In the genomic region with DNA sequence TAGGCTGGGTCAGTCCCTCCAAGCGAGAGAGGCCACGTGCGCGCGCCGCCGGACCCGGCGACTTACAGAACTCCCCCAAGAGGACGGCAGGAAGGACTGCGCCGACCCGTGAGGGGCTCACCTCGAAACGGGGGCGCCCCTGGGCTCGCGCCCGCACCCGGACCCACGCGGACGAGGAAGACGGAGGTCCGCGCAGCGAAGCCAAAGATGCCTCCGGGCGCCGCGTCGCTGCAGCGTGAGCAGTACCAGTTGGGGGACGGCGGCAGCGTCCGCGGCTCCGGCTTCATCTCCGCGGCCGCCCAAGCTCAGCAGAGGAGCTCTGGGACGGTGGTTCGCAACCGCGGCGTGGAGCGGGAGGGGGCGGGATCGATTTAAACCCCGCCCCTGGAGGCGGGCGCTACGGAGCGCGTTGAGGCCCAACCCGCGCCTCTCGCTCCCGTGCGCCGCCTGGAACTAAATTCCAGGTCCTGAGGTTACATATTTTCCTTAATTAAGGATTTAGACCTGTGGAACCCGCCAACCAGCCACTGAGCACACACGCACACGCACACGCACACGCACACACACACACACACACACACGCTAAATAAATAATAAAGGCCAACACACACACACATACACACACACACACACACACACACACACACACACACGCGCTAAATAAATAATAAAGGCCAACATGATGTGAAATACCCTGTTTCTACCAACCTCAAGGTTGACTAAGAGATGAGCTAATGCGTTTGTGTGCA, we compare ENCODE assay signal across 8 mouse cellular contexts. TPM values are rescaled to one million over a fixed set of nuclear protein-coding genes. Genes with fewer than 3 reads are reported as not detected.
DNase-seq lines count a peak whose midpoint lies in the region; ATAC-seq and TF ChIP-seq lines count a peak whose summit lies in the region.

A gene (minus strand): TSS at position 373 of the 749 bp plus-strand sequence.

- no peaks in the 10 kb centered on the region for H3K27me3 ChIP-seq in ES-Bruce4 (ENCODE audit: control insufficient read depth, insufficient read depth, low read length, poor library complexity, severe bottlenecking)
- no peaks in the 10 kb centered on the region for H3K27me3 ChIP-seq in forebrain, embryonic 12.5 days
- H3K27me3 ChIP-seq in heart, postnatal 0 days (ENCODE audit: control insufficient read depth, insufficient read depth, low read length): no peaks in the 10 kb centered on the region
- no peaks in the 10 kb centered on the region for H3K27me3 ChIP-seq in liver, embryonic 16.5 days (ENCODE audit: control insufficient read depth, insufficient read depth, low read depth, low read length)
- H3K27me3 ChIP-seq in neural tube, embryonic 12.5 days (replicated peaks): no peaks in the 10 kb centered on the region
- H3K27me3 ChIP-seq in stomach, postnatal 0 days (ENCODE audit: control insufficient read depth, insufficient read depth, low read length): no peaks in the 10 kb centered on the region

- no peaks in the 10 kb centered on the region for H3K4me1 ChIP-seq in ES-Bruce4 (ENCODE audit: control insufficient read depth, insufficient read depth, low read length)
- H3K4me1 ChIP-seq in forebrain, embryonic 12.5 days: peaks cover 23% of the 10 kb centered on the region
- peaks cover 3% of the 10 kb centered on the region; the same call in 1 of the 2 replicates for H3K4me1 ChIP-seq in heart, postnatal 0 days (ENCODE audit: control insufficient read depth, insufficient read depth)
- H3K4me1 ChIP-seq in liver, embryonic 16.5 days (ENCODE audit: control insufficient read depth, low read depth, low read length): peaks cover 26% of the 10 kb centered on the region
- H3K4me1 ChIP-seq in neural tube, embryonic 12.5 days: peaks cover 15% of the 10 kb centered on the region
- 0 out of 2 replicates have a peak, but pooled peaks cover 3% of the 10 kb centered on the region for H3K4me1 ChIP-seq in stomach, postnatal 0 days (replicated peaks; ENCODE audit: control insufficient read depth, insufficient read depth)

- no peak for TF ChIP-seq CTCF in ES-Bruce4 (IDR thresholded peaks at IDR 0.05; ENCODE audit: low read depth, low read length)
- no peak for TF ChIP-seq CTCF in heart, postnatal 0 days (IDR thresholded peaks at IDR 0.05; ENCODE audit: low read depth)
- peak; percentile 37; the same call in 1 of the 2 replicates for TF ChIP-seq CTCF in stomach, postnatal 0 days (IDR thresholded peaks at IDR 0.05; ENCODE audit: low read depth)

- TF ChIP-seq POLR2A in ES-Bruce4 (IDR thresholded peaks at IDR 0.05; ENCODE audit: insufficient read depth, low read length): peak; percentile 24

- no peak for TF ChIP-seq EP300 in ES-Bruce4 (IDR thresholded peaks at IDR 0.05; ENCODE audit: insufficient read depth, low read depth, low read length)
- TF ChIP-seq EP300 in heart, postnatal 0 days (IDR thresholded peaks at IDR 0.05; ENCODE audit: low read depth): no peak
- no peak for TF ChIP-seq EP300 in stomach, postnatal 0 days (optimal IDR thresholded peaks at IDR 0.05)

- H3K4me3 ChIP-seq in ES-Bruce4 (ENCODE audit: low read depth, low read length): peak within 1 kb of the TSS; percentile 85
- H3K4me3 ChIP-seq in forebrain, embryonic 12.5 days (replicated peaks): peak within 1 kb of the TSS; percentile 93
- H3K4me3 ChIP-seq in heart, postnatal 0 days (ENCODE audit: low read depth, low read length): peak within 1 kb of the TSS; percentile 87
- H3K4me3 ChIP-seq in liver, embryonic 16.5 days (ENCODE audit: low read depth, low read length): peak within 1 kb of the TSS; percentile 90
- H3K4me3 ChIP-seq in neural tube, embryonic 12.5 days: peak within 1 kb of the TSS; percentile 87
- H3K4me3 ChIP-seq in stomach, postnatal 0 days (ENCODE audit: low read depth, low read length): peak within 1 kb of the TSS; percentile 90

- H3K9me3 ChIP-seq in ES-Bruce4 (replicated peaks; ENCODE audit: control insufficient read depth, insufficient read depth, low read length, poor library complexity, severe bottlenecking): peaks cover 4% of the 10 kb centered on the region
- H3K9me3 ChIP-seq in forebrain, embryonic 12.5 days: 0 out of 2 replicates have a peak, but pooled peaks cover 3% of the 10 kb centered on the region
- H3K9me3 ChIP-seq in heart, postnatal 0 days (replicated peaks; ENCODE audit: control insufficient read depth, low read length): no peaks in the 10 kb centered on the region
- 0 out of 2 replicates have a peak, but pooled peaks cover under 1% of the 10 kb centered on the region for H3K9me3 ChIP-seq in liver, embryonic 16.5 days (replicated peaks; ENCODE audit: control insufficient read depth, low read length)
- peaks cover 5% of the 10 kb centered on the region for H3K9me3 ChIP-seq in neural tube, embryonic 12.5 days
- H3K9me3 ChIP-seq in stomach, postnatal 0 days (ENCODE audit: control insufficient read depth, low read length): no peaks in the 10 kb centered on the region

- peak; percentile 81 for DNase-seq in c-Kit-positive CD71-positive TER-119-positive erythroid progenitor cells, embryonic 14.5 days (ENCODE audit: low spot score)
- peak; percentile 76 for DNase-seq in heart, postnatal 0 days (ENCODE audit: low spot score)
- DNase-seq in kidney, postnatal 4 days: peak; percentile 89 to 93
- DNase-seq in stomach, postnatal 0 days (ENCODE audit: low spot score): peak; percentile 80

- peak within 1 kb of the TSS; percentile 10; the same call in 1 of the 2 replicates for H3K27ac ChIP-seq in ES-Bruce4 (ENCODE audit: insufficient read depth, low read length)
- peak within 1 kb of the TSS; percentile 66 for H3K27ac ChIP-seq in forebrain, embryonic 12.5 days
- peak within 1 kb of the TSS; percentile 32 for H3K27ac ChIP-seq in heart, postnatal 0 days (ENCODE audit: low read depth)
- peak within 1 kb of the TSS; percentile 71 for H3K27ac ChIP-seq in liver, embryonic 16.5 days (ENCODE audit: low read length)
- no peak within 1 kb of the TSS for H3K27ac ChIP-seq in neural tube, embryonic 12.5 days
- peak within 1 kb of the TSS; percentile 77 for H3K27ac ChIP-seq in stomach, postnatal 0 days (replicated peaks)

- H3K36me3 ChIP-seq in ES-Bruce4 (ENCODE audit: control insufficient read depth, insufficient read depth, low read length, poor library complexity, severe bottlenecking): peaks cover 34% of the 10 kb centered on the region
- peaks cover 36% of the 10 kb centered on the region for H3K36me3 ChIP-seq in forebrain, embryonic 12.5 days (replicated peaks)
- H3K36me3 ChIP-seq in heart, postnatal 0 days (replicated peaks; ENCODE audit: control insufficient read depth, insufficient read depth, low read length): peaks cover 33% of the 10 kb centered on the region
- H3K36me3 ChIP-seq in liver, embryonic 16.5 days (ENCODE audit: control insufficient read depth, insufficient read depth): peaks cover 21% of the 10 kb centered on the region
- H3K36me3 ChIP-seq in neural tube, embryonic 12.5 days: peaks cover 20% of the 10 kb centered on the region
- peaks cover 4% of the 10 kb centered on the region; the same call in 1 of the 2 replicates for H3K36me3 ChIP-seq in stomach, postnatal 0 days (ENCODE audit: control insufficient read depth, insufficient read depth, low read length)

- H3K9ac ChIP-seq in ES-Bruce4 (ENCODE audit: low read depth, poor library complexity, severe bottlenecking): peak within 1 kb of the TSS; percentile 78
- peak within 1 kb of the TSS; percentile 82 for H3K9ac ChIP-seq in forebrain, embryonic 12.5 days
- H3K9ac ChIP-seq in heart, postnatal 0 days (replicated peaks; ENCODE audit: low read depth, low read length): peak within 1 kb of the TSS; percentile 78
- peak within 1 kb of the TSS; percentile 81 for H3K9ac ChIP-seq in liver, embryonic 16.5 days (ENCODE audit: low read depth, low read length)
- peak within 1 kb of the TSS; percentile 80 for H3K9ac ChIP-seq in neural tube, embryonic 12.5 days
- peak within 1 kb of the TSS; percentile 83 for H3K9ac ChIP-seq in stomach, postnatal 0 days (ENCODE audit: low read length)

- H3K4me2 ChIP-seq in forebrain, embryonic 12.5 days: peak within 1 kb of the TSS; percentile 80
- H3K4me2 ChIP-seq in heart, postnatal 0 days (ENCODE audit: low read depth, low read length): peak within 1 kb of the TSS; percentile 69
- H3K4me2 ChIP-seq in liver, embryonic 16.5 days (ENCODE audit: low read depth, low read length): peak within 1 kb of the TSS; percentile 88
- H3K4me2 ChIP-seq in neural tube, embryonic 12.5 days (replicated peaks): peak within 1 kb of the TSS; percentile 81
- H3K4me2 ChIP-seq in stomach, postnatal 0 days (replicated peaks; ENCODE audit: low read depth): peak within 1 kb of the TSS; percentile 76

- WGBS in forebrain, embryonic 12.5 days: 1% methylated on average over 70 of the region's 71 CpGs
- WGBS in heart, postnatal 0 days: under 1% methylated on average over 66 of the region's 71 CpGs
- under 1% methylated on average over 71 of the region's 71 CpGs for WGBS in liver, embryonic 16.5 days (ENCODE audit: insufficient replicate concordance)
- 2% methylated on average over 71 of the region's 71 CpGs for WGBS in neural tube, embryonic 12.5 days
- WGBS in stomach, postnatal 0 days: 1% methylated on average over 70 of the region's 71 CpGs

- peak; percentile 88 for ATAC-seq in forebrain, embryonic 12.5 days (ENCODE audit: low FRiP score)
- peak; percentile 85 for ATAC-seq in heart, postnatal 0 days (ENCODE audit: insufficient read depth, low read depth)
- ATAC-seq in liver, embryonic 16.5 days (ENCODE audit: low read depth): peak; percentile 81
- ATAC-seq in neural tube, embryonic 12.5 days (ENCODE audit: low FRiP score, low read depth): peak; percentile 71
- peak; percentile 84 for ATAC-seq in stomach, postnatal 0 days (ENCODE audit: low FRiP score, low TSS enrichment)

RNA-seq across cellular contexts. Expression of the gene that starts here (rescaled TPM):
- polyA plus RNA-seq in ES-Bruce4 (2011; ENCODE audit: insufficient read depth, insufficient read length, low read depth, missing spikeins): 45.5 and 50.4 TPM in 2 replicates
- polyA plus RNA-seq in forebrain, embryonic 12.5 days (2016; fragmentation: Nextera tagmentation; extraction: Ambion mirVana): 20.2 and 23.5 TPM in 2 replicates
- total RNA-seq in heart, postnatal 0 days (2014; rRNA removed; ENCODE audit: low replicate concordance): 15.7 and 16.4 TPM in 2 replicates
- 5.7 and 6.1 TPM in 2 replicates for polyA plus RNA-seq in heart, postnatal 0 days (2015; fragmentation: Nextera tagmentation; extraction: Ambion mirVana)
- polyA plus RNA-seq in liver, embryonic 16.5 days (2015; fragmentation: Nextera tagmentation; extraction: Ambion mirVana): 7.2 and 7.4 TPM in 2 replicates
- polyA plus RNA-seq in neural tube, embryonic 12.5 days (2016; fragmentation: Nextera tagmentation; extraction: Ambion mirVana): 19.1 and 22.3 TPM in 2 replicates
- polyA plus RNA-seq in stomach, postnatal 0 days (2015; fragmentation: Nextera tagmentation; extraction: Ambion mirVana): 4.4 and 4.9 TPM in 2 replicates
